Mouse (Mus musculus) MEL (cell line): ENCODE data around the gene Scaf4.

Experiments used
- CTCF ChIP-seq, 3 experiments: IDR thresholded peaks in 2 of 3; conservative IDR thresholded peaks in 1 of 3; 2 replicates each; pipeline ENCODE4 v1.5.1; 2011 to 2012; ENCODE audit warnings: low read length in 3 of 3, low read depth in 2 of 3, mild to moderate bottlenecking in 2 of 3, improper control_type of control experiment in 1 of 3, inconsistent platforms in 1 of 3, mixed read lengths in 1 of 3, moderate library complexity in 1 of 3; ENCODE audit not compliant: control insufficient read depth in 1 of 3, insufficient read depth in 1 of 3, poor library complexity in 1 of 3, severe bottlenecking in 1 of 3
- EP300 ChIP-seq, 2 experiments: IDR thresholded peaks; 2 replicates each; pipeline ENCODE4 v1.6.1; 2011; ENCODE audit warnings: improper control_type of control experiment in 2 of 2, low read length in 2 of 2, low read depth in 1 of 2, mild to moderate bottlenecking in 1 of 2
- GATA1 ChIP-seq: IDR thresholded peaks from 2 replicates; pipeline ENCODE4 v1.6.1; 2011; ENCODE audit warnings: low read depth, low read length, improper control_type of control experiment
- HCFC1 ChIP-seq: IDR thresholded peaks from 2 replicates; pipeline ENCODE4 v1.6.1; 2012; ENCODE audit warnings: low read depth, mild to moderate bottlenecking, inconsistent platforms, low read length, improper control_type of control experiment, moderate library complexity
- MEF2A ChIP-seq: IDR thresholded peaks from 2 replicates; pipeline ENCODE4 v1.6.1; 2014; ENCODE audit warnings: low read depth, mild to moderate bottlenecking, inconsistent platforms, low read length, improper control_type of control experiment; ENCODE audit not compliant: poor library complexity, insufficient replicate concordance, severe bottlenecking; ENCODE audit errors: extremely low read depth
- POLR2A ChIP-seq, 2 experiments: IDR thresholded peaks; 2 replicates each; pipeline ENCODE4 v1.6.1; 2011 to 2012; ENCODE audit warnings: low read length in 2 of 2, mild to moderate bottlenecking in 2 of 2, control low read depth in 1 of 2, improper control_type of control experiment in 1 of 2, low read depth in 1 of 2, moderate library complexity in 1 of 2; ENCODE audit not compliant: control insufficient read depth in 1 of 2, insufficient read depth in 1 of 2, poor library complexity in 1 of 2
- POLR2AphosphoS2 ChIP-seq: IDR thresholded peaks from 2 replicates; pipeline ENCODE4 v1.6.1; 2011; ENCODE audit warnings: low read length, improper control_type of control experiment
- RAD21 ChIP-seq: IDR thresholded peaks from 2 replicates; pipeline ENCODE4 v1.6.1; 2011; ENCODE audit warnings: mild to moderate bottlenecking, low read depth, low read length, improper control_type of control experiment
- SMC3 ChIP-seq: IDR thresholded peaks from 2 replicates; pipeline ENCODE4 v1.6.1; 2011; ENCODE audit warnings: low read depth, low read length, improper control_type of control experiment
- UBTF ChIP-seq: IDR thresholded peaks from 2 replicates; pipeline ENCODE4 v1.6.1; 2012; ENCODE audit warnings: low read depth, mild to moderate bottlenecking, inconsistent platforms, low read length, improper control_type of control experiment, moderate library complexity, borderline replicate concordance; ENCODE audit not compliant: insufficient read depth
- ZC3H11A ChIP-seq: IDR thresholded peaks from 2 replicates; pipeline ENCODE4 v1.6.1; 2012; ENCODE audit warnings: low read depth, mild to moderate bottlenecking, inconsistent platforms, low read length, improper control_type of control experiment

DNA sequence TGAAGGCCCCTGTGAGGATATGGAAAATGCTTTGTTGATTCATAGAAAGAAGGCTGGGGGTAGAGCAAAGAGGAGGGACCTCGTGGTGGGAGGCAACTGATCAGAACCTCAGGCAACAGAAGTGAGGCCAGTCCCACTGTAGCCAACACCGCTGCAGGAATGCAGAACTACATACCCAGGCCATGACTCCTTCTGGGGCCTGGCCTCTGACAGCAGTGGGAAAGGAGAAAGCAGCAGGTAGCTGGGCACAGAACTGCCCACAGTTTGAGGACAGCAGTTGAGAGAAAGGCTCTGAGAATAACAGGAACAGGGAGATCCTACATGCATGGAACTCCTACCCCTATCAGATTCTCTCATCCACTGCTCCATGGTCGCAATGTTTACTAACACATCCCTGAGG is 75.3 kb downstream of the Scaf4 start:
- TF ChIP-seq POLR2A (IDR thresholded peaks at IDR 0.05; ENCODE audit: control insufficient read depth in 1 of 2, insufficient read depth in 1 of 2, low read depth in 1 of 2, low read length in 2 of 2, poor library complexity in 1 of 2) (no peak), ZC3H11A (no peak), MEF2A (no peak), HCFC1 (no peak), RAD21 (no peak), SMC3 (no peak), EP300 (IDR thresholded peaks at IDR 0.05; ENCODE audit: low read depth in 1 of 2, low read length in 2 of 2) (no peak), POLR2AphosphoS2 (no peak), GATA1 (no peak), CTCF (IDR thresholded peaks at IDR 0.05 in 2 of 3, conservative IDR thresholded peaks at IDR 0.05 in 1 of 3; ENCODE audit: control insufficient read depth in 1 of 3, insufficient read depth in 1 of 3, low read depth in 2 of 3, low read length in 3 of 3, poor library complexity in 1 of 3, severe bottlenecking in 1 of 3) (no peak), UBTF (no peak)
